Mouse (Mus musculus) neural tube, embryonic 15.5 days (tissue): ENCODE measurements at regions not wholly inside any gene's neighbourhood (a gene's known extent, or its start where the extent isn't known, plus 50 kb on each side); places are given as distances from the start of the nearest gene placed in this dataset. TPM values are rescaled to one million over a fixed set of nuclear protein-coding genes. Genes with fewer than 3 reads are reported as not detected.

Experiments
- ATAC-seq: fragments of 200-750 bp; cut with Nextera tagmentation; 2 replicates; pipeline ENCODE4 v1.8.0; 2017; ENCODE audit warnings: mild to moderate bottlenecking, moderate TSS enrichment, moderate library complexity; ENCODE audit not compliant: low FRiP score
- H3K27ac ChIP-seq: fragments of 300-500 bp; sonication (generic); replicated peaks from 2 replicates; pipeline ENCODE4 v1.5.1; 2015; ENCODE audit warnings: mild to moderate bottlenecking, inconsistent platforms
- H3K27me3 ChIP-seq: fragments of 300-500 bp; sonication (generic); replicated peaks from 2 replicates; pipeline ENCODE4 v1.6.1; 2015; ENCODE audit warnings: inconsistent platforms
- H3K36me3 ChIP-seq: fragments of 300-500 bp; sonication (generic); 2 replicates; pipeline ENCODE4 v1.6.1; 2015; ENCODE audit warnings: inconsistent platforms
- H3K4me1 ChIP-seq: fragments of 300-500 bp; sonication (generic); 2 replicates; pipeline ENCODE4 v1.6.1; 2015; ENCODE audit warnings: inconsistent platforms
- H3K4me2 ChIP-seq: fragments of 300-500 bp; sonication (generic); 2 replicates; pipeline ENCODE4 v1.6.1; 2015; ENCODE audit warnings: inconsistent platforms, mild to moderate bottlenecking, moderate library complexity
- H3K4me3 ChIP-seq: fragments of 300-500 bp; sonication (generic); replicated peaks from 2 replicates; pipeline ENCODE4 v1.5.1; 2015; ENCODE audit warnings: mild to moderate bottlenecking, inconsistent platforms
- H3K9ac ChIP-seq: fragments of 300-500 bp; sonication (generic); replicated peaks from 2 replicates; pipeline ENCODE4 v1.6.1; 2015; ENCODE audit warnings: mild to moderate bottlenecking, inconsistent platforms
- H3K9me3 ChIP-seq: fragments of 300-500 bp; sonication (generic); replicated peaks from 2 replicates; pipeline ENCODE4 v1.6.1; 2016; ENCODE audit warnings: inconsistent platforms
- WGBS: fragments of 180-500 bp; shearing (Covaris S2); methylation state at CpG from one replicate; pipeline ENCODE4 v1.1.7; 2015; ENCODE audit warnings: mixed read lengths; 5-methylcytosine and 5-hydroxymethylcytosine counted together
- microRNA-seq: library from miRNA; unstranded; fragments of <30 nt; microRNA quantifications from one replicate; pipeline ENCODE4, GENCODE M21; 2017

- H3K4me2 ChIP-seq: no peak overlapping the region
- H3K27me3 ChIP-seq: no peaks in the 10 kb centered on the region
- H3K9ac ChIP-seq: no peak overlapping the region
- no peak overlapping the region for H3K27ac ChIP-seq
- WGBS: 88% methylated on average over 3 of the region's 3 CpGs
- no peak for ATAC-seq
- H3K4me3 ChIP-seq: no peak overlapping the region
- H3K4me1 ChIP-seq: no peaks in the 10 kb centered on the region
- H3K36me3 ChIP-seq: no peaks in the 10 kb centered on the region
- no peaks in the 10 kb centered on the region for H3K9me3 ChIP-seq
Measured at GRCm38 (mm10) chr13:7063717-7064116, 415.1 kb upstream of the Pfkp start.

- no peak overlapping the region for H3K4me2 ChIP-seq
- peaks cover 7% of the 10 kb centered on the region; the same call in 1 of the 2 replicates for H3K4me1 ChIP-seq
- no peaks in the 10 kb centered on the region for H3K9me3 ChIP-seq
- H3K9ac ChIP-seq: no peak overlapping the region
- no peak overlapping the region for H3K4me3 ChIP-seq
- peak; percentile 79 for ATAC-seq
- 40% methylated on average over 8 of the region's 8 CpGs for WGBS
- H3K27me3 ChIP-seq: no peaks in the 10 kb centered on the region
- H3K36me3 ChIP-seq: no peaks in the 10 kb centered on the region
- no peak overlapping the region for H3K27ac ChIP-seq
Measured at GRCm38 (mm10) chr13:7057545-7057944, 409.0 kb upstream of the Pfkp start.

Small RNA genes lying in the stretch of these regions (microRNA-seq; reads per million reads assigned to microRNA genes)
- gene Gm22689: not detected
